Mouse (Mus musculus) macrophage (primary cell): ENCODE results near the gene Hist1h2bf. TPM values are rescaled to one million over a fixed set of nuclear protein-coding genes. Genes with fewer than 3 reads are reported as not detected.
"Not testable (repeated sequence)": the region's sequence is repeated elsewhere in the genome, so short reads cannot be mapped to it uniquely, and the experiment has no call there.

Experiments used
- H3K27ac ChIP-seq: fragments of 350-480 bp; formaldehyde crosslinking; 2 replicates; pipeline ENCODE4 v1.9.0; 2021
- H3K36me3 ChIP-seq: fragments of 350-480 bp; formaldehyde crosslinking; 2 replicates; pipeline ENCODE4 v1.9.0; 2021; ENCODE audit errors: inconsistent target
- H3K4me3 ChIP-seq: fragments of 350-480 bp; formaldehyde crosslinking; 2 replicates; pipeline ENCODE4 v1.9.0; 2021; ENCODE audit errors: inconsistent target
- H3K79me2 ChIP-seq: fragments of 350-480 bp; formaldehyde crosslinking; 2 replicates; pipeline ENCODE4 v1.9.0; 2021; ENCODE audit errors: inconsistent target
- WGBS: methylation state at CpG from one replicate; pipeline ENCODE4 v1.1.7; 2026; ENCODE audit warnings: inconsistent platforms; ENCODE audit not compliant: missing documents; 5-methylcytosine and 5-hydroxymethylcytosine counted together
- polyA plus RNA-seq: library from polyadenylated mRNA; stranded (reverse); fragments of 250-400 nt; gene quantifications from 3 replicates; pipeline ENCODE4 v1.2.4, GENCODE M21; 2018; ENCODE audit warnings: inconsistent platforms

The Hist1h2bf gene
- polyA plus RNA-seq, 1 experiment from 2014 or later, result not detected

- H3K4me3 ChIP-seq, result peak within 1 kb of the TSS; percentile 41
- no peaks in the 10 kb centered on the region for H3K36me3 ChIP-seq
- H3K27ac ChIP-seq, result peak within 1 kb of the TSS; percentile 75
- peaks cover 18% of the 10 kb centered on the region; the same call in 1 of the 2 replicates for H3K79me2 ChIP-seq
- WGBS, result 0% methylated on average over 8 of the region's 18 CpGs
Observed at GRCm38 (mm10) chr13:23571022-23571503, 2.9 kb downstream of the Hist1h2bf start, which contains the start of the genes Hist1h2ae and Hist1h2bg. Gene Hist1h2ae, minus strand, starts transcription at chr13:23571220. Gene Hist1h2bg, plus strand, starts transcription at chr13:23571396.

DNA sequence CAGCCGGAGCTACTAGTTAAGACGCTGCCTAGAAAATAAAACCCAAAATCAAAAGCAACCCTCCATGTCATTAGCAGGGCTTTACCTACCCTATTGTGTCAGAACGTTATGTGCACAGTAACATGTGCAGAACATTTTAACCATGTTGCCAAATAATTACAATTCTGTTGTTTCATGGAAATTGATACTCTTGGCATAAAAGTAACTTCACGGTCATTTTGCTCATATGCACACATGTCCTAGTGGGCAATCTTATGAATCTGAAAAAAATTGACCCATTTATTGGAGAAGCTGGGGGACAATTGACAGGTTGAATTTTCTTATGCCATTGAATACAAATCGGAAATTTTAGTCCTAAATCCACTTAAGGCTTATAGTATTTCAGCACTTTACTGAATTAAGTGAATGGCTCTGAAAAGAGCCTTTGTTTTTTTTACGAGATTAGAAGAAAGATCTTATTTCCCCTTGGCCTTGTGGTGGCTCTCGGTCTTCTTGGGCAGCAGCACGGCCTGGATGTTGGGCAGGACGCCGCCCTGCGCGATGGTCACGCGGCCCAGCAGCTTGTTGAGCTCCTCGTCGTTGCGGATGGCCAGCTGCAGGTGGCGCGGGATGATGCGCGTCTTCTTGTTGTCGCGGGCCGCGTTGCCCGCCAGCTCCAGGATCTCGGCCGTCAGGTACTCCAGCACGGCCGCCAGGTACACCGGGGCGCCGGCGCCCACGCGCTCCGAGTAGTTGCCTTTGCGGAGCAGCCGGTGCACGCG is 3.6 kb downstream of the Hist1h2bf start:
- H3K36me3 ChIP-seq, result not testable (repeated sequence)
- 15% methylated on average over 5 of the region's 41 CpGs for WGBS
- Histone ChIP-seq H3K79me2 (peaks cover 18% of the 10 kb centered on the region; the same call in 1 of the 2 replicates), H3K4me3 (peak overlapping the region; percentile 1; the same call in 1 of the 2 replicates), H3K27ac (peak overlapping the region; percentile 46)

DNA sequence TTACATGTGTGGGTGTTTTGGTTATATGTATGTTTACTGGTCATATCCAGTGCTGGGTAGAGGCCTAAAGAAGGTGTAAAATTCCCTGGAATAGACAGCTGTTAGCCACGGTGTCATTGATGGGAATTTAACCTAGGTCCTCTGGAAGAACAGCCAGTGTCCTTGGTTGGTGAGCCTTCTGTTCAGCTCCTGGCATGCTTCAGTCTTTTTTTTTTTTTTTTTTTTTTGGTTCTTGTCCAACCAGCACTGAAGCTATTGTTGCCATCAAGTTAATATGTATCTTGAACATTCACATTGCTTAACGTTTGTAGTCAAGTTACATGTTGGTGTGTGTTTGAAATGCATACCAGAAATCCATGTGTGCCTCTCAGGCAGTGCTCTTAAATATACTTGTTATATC is 9.5 kb downstream of the Hist1h2bf start:
- H3K79me2 ChIP-seq, result no peaks in the 10 kb centered on the region
- no peak overlapping the region for H3K27ac ChIP-seq
- WGBS, result 95% methylated on average over 2 of the region's 2 CpGs
- H3K36me3 ChIP-seq, result no peaks in the 10 kb centered on the region
- no peak overlapping the region for H3K4me3 ChIP-seq

DNA sequence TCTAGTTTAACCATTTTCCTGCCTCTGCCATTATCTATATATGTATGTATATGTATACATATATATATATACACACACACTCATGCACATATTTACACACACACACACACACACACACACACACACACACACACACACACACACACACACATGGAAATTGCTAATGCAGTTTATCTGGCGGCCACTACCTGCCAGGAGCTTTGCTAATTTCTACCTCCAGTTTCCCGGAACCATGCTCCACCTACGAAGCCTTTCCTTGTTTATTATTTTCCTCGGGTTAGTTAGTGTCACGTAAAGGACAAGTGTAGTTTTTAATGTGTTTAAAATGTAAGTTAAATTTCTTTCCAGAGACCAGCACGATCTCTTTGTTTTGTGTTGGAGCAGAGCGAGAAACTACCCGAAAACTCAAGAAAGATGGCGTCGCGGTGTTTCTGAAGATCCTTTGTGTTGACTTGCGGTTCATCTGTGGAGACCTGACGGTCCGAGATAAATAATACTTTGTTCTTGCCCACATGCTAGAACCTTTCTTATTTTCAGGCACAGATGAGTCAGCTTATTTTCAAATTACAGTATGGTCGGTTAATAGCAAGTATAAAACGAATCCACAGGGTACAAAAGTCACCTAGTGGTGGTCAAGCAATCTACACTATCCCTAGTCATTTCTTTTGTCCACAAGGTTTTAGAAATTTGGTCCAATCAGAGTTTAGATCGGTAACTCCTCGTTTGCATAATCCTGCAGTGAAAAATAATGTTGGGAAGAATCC is 11.1 kb downstream of the Hist1h2bf start:
- H3K27ac ChIP-seq, result peak overlapping the region; percentile 91
- 7% methylated on average over 18 of the region's 18 CpGs for WGBS
- peak overlapping the region; percentile 15; the same call in 1 of the 2 replicates for H3K4me3 ChIP-seq
- H3K36me3 ChIP-seq, result no peaks in the 10 kb centered on the region
- no peaks in the 10 kb centered on the region for H3K79me2 ChIP-seq

DNA sequence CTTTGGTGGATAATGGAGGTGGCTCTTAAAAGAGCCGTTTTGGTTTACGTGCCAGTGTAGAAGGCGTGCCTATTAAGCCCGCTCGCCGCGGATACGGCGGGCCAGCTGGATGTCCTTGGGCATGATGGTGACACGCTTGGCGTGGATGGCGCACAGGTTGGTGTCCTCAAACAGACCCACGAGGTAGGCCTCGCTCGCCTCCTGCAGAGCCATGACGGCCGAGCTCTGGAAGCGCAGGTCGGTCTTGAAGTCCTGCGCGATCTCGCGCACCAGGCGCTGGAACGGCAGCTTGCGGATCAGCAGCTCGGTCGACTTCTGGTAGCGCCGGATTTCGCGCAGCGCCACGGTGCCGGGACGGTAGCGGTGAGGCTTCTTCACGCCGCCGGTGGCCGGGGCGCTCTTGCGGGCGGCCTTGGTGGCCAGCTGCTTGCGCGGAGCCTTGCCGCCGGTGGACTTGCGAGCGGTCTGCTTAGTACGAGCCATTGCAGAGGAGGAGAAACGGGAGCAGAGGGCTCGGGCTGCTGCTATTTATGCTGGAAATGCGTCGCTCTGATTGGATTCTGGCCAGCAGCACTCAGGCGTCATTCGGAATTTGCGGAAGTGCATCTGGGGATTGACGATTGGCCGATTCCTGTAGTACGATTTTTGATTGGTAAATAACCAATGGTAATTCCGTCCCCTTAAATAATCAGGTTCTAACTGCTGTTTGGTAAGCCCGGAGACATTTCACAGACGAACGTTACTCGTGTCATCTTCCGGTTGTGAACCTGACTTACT is 11.9 kb downstream of the Hist1h2bf start, which contains the start of gene Hist1h3e:
Gene Hist1h3e, minus strand, starts transcription at position 487 of the 777 bp plus-strand sequence.
- Histone ChIP-seq H3K27ac (peak within 1 kb of the TSS; percentile 91), H3K4me3 (peak within 1 kb of the TSS; percentile 15; the same call in 1 of the 2 replicates)
- 0% methylated on average over 23 of the region's 67 CpGs for WGBS
- not testable (repeated sequence) for H3K36me3 ChIP-seq, H3K79me2 ChIP-seq

DNA sequence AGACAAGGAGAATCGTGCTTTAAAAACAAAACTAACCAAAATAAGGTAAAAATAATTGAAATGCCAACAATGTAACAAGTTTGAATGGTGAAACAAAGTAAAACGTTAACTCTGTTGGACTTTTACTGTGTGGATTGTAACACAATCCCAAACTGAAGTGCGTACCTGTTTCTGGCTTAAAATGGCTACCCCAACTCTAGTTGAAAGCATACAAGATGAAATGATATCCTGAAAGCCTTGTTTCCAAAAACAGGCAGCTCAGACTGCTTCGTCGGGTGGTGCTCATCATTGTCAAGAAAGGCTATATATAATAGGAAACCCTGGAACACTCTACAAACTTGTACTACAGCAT is 12.5 kb downstream of the Hist1h2bf start:
- not testable (repeated sequence) for H3K79me2 ChIP-seq, H3K27ac ChIP-seq, H3K36me3 ChIP-seq
- H3K4me3 ChIP-seq, result peak overlapping the region; percentile 5; the same call in 1 of the 2 replicates
- WGBS, result 0% methylated on average over 2 of the region's 5 CpGs

- not testable (repeated sequence) for H3K36me3 ChIP-seq, H3K4me3 ChIP-seq, H3K79me2 ChIP-seq
- peak overlapping the region; percentile 13; the same call in 1 of the 2 replicates for H3K27ac ChIP-seq
- WGBS, result 63% methylated on average over 2 of the region's 2 CpGs
Observed at GRCm38 (mm10) chr13:23560699-23561098, 13.3 kb downstream of the Hist1h2bf start.

GRCm38 (mm10) chr13:23556906-23557305 is 17.1 kb downstream of the Hist1h2bf start:
- Histone ChIP-seq H3K27ac (peak overlapping the region; percentile 85), H3K4me3 (peak overlapping the region; percentile 49; the same call in 1 of the 2 replicates), H3K36me3 (no peaks in the 10 kb centered on the region), H3K79me2 (no peaks in the 10 kb centered on the region)
- 71% methylated on average over 3 of the region's 3 CpGs for WGBS

DNA sequence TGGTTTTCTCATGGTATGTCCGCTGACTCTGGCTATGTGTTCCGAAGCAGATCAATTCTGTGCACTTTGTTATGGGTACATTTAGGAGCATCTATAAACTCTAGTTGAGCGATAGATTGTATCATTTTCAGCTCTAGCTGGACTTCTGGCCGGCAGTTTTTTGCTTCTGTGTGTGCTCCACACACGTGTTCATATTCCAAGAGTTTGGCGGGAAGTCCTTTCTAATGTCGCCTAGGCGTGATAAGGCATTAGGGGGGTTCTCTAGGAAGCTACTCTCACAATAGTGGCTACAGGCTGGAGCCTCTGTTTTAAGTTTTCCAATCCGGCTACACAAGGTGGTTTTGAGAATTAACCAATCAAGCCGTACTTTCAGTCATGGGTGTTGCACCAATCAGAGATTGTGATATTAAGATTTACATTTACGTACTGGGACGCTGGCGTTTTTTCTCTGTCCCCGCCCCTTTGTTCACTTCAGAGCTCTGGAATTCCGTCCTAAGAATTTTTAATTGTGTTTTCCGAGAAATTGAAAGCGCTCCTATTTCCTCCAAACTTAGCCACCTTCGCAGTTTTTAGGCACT is 18.1 kb downstream of the Hist1h2bf start:
- peak overlapping the region; percentile 49 for H3K4me3 ChIP-seq
- no peaks in the 10 kb centered on the region for H3K79me2 ChIP-seq
- 0% methylated on average over 18 of the region's 18 CpGs for WGBS
- no peaks in the 10 kb centered on the region for H3K36me3 ChIP-seq
- peak overlapping the region; percentile 85 for H3K27ac ChIP-seq

GRCm38 (mm10) chr13:23554925-23555838 is 18.8 kb downstream of the Hist1h2bf start:
- Histone ChIP-seq H3K4me3 (peak overlapping the region; percentile 49), H3K79me2 (no peaks in the 10 kb centered on the region), H3K36me3 (no peaks in the 10 kb centered on the region), H3K27ac (peak overlapping the region; percentile 85)
- WGBS, result 1% methylated on average over 38 of the region's 54 CpGs

DNA sequence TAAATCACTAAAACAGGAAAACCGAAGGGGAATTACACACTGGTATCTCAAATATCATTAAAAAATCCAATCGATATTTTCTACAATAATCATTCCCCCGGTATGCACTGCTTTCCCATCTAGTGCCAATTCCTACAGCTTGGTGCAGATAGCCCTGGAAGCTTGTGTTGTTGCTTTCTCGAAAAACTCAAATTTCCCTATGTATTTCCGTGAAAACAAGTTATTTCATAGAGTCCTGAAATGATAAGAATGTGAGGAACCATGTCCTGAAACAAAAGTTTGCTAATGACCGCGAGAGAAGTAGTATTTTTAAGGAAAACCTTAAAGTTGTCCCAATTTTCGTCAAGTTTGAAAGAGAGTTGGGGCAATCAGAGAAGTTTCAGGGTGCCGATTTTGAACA is 19.6 kb downstream of the Hist1h2bf start:
- Histone ChIP-seq H3K4me3 (no peak overlapping the region), H3K27ac (peak overlapping the region; percentile 67), H3K36me3 (no peaks in the 10 kb centered on the region), H3K79me2 (no peaks in the 10 kb centered on the region)
- 27% methylated on average over 9 of the region's 9 CpGs for WGBS

DNA sequence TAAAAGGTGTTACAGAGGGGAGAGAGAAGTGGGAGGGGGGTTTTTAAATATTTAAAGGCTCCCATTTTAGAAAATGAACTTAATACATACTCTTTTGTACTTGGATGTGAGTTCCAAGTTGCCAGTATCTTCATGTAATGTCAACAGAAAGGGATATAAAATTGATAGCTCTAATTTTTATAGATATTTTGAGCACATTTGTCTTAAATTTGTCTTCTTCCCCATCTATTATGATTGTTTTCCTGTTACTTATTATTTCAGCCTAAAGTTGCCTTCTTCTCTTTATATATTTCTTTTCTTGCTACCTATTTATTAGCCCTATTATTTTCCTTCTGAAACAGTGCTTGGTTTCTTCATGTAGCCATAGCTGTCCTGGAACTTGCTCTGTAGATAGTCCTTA is 21.0 kb downstream of the Hist1h2bf start, which contains the start of gene Hist1h1d:
Gene Hist1h1d, plus strand, starts transcription at position 301 of the 400 bp plus-strand sequence.
- H3K36me3 ChIP-seq, result no peaks in the 10 kb centered on the region
- H3K79me2 ChIP-seq, result no peaks in the 10 kb centered on the region
- no peak within 1 kb of the TSS for H3K4me3 ChIP-seq
- H3K27ac ChIP-seq, result peak within 1 kb of the TSS; percentile 75
